Mouse (Mus musculus) G1E (cell line): ENCODE results near the gene Nrde2. TPM values are rescaled to one million over a fixed set of nuclear protein-coding genes. Genes with fewer than 3 reads are reported as not detected.

Experiments
- ATAC-seq: 2 replicates; pipeline ENCODE4 v1.8.0; 2016; ENCODE audit warnings: mild to moderate bottlenecking; ENCODE audit not compliant: insufficient number of reproducible peaks, poor library complexity, low FRiP score, severe bottlenecking; ENCODE audit errors: extremely low read depth
- DNase-seq: peaks from one replicate; pipeline ENCODE4 v3.0.0; 2012; ENCODE audit warnings: low spot score
- H3K27me3 ChIP-seq: 2 replicates; pipeline ENCODE4 v1.6.1; 2012; ENCODE audit warnings: mild to moderate bottlenecking, low read length, inconsistent platforms; ENCODE audit not compliant: insufficient read depth
- H3K36me3 ChIP-seq: replicated peaks from 2 replicates; pipeline ENCODE3; 2012; ENCODE audit warnings: mild to moderate bottlenecking, inconsistent platforms
- H3K4me1 ChIP-seq: 2 replicates; pipeline ENCODE4 v1.6.1; 2012; ENCODE audit warnings: low read depth, low read length, inconsistent platforms, mixed read lengths; ENCODE audit not compliant: insufficient read depth
- H3K4me3 ChIP-seq: 2 replicates; pipeline ENCODE4 v1.5.1; 2012; ENCODE audit warnings: low read depth, mild to moderate bottlenecking, inconsistent platforms, low read length, moderate library complexity, mixed read lengths
- H3K9me3 ChIP-seq: replicated peaks from 2 replicates; pipeline ENCODE4 v1.6.1; 2012; ENCODE audit warnings: inconsistent platforms
- CTCF ChIP-seq: IDR thresholded peaks from 2 replicates; pipeline ENCODE4 v1.5.1; 2012; ENCODE audit warnings: low read depth, low read length, inconsistent platforms, mixed read lengths
- GATA1 ChIP-seq: IDR thresholded peaks from 2 replicates; pipeline ENCODE4 v1.6.1; 2012; ENCODE audit warnings: borderline replicate concordance, low read length, inconsistent platforms, mixed read lengths
- GATA2 ChIP-seq: IDR thresholded peaks from 2 replicates; pipeline ENCODE4 v1.6.1; 2012; ENCODE audit warnings: low read depth, low read length, inconsistent platforms, borderline replicate concordance
- POLR2AphosphoS5 ChIP-seq: IDR thresholded peaks from 2 replicates; pipeline ENCODE4 v1.6.1; 2012; ENCODE audit warnings: low read depth, low read length, inconsistent platforms; ENCODE audit not compliant: insufficient replicate concordance
- TAL1 ChIP-seq: conservative IDR thresholded peaks from 2 replicates; pipeline ENCODE4 v1.6.1; 2012; ENCODE audit warnings: low read depth, low read length, inconsistent platforms, mixed read lengths
- polyA plus RNA-seq: library from polyadenylated mRNA; stranded (reverse); fragments of >175 nt; gene quantifications from 2 replicates; pipeline ENCODE4 v1.2.3, GENCODE M21; 2012
- total RNA-seq, 2 experiments: library from RNA; stranded (forward) in 1 of 2; stranded (reverse) in 1 of 2; fragments of 200-1000 nt in 1 of 2; fragments of >200 nt in 1 of 2; fragmentation: Nextera tagmentation in 1 of 2; gene quantifications; 2 replicates each; pipeline ENCODE4 v1.2.3; 2014 to 2017

Gene Nrde2
- total and polyA plus RNA-seq, 3 experiments: 10.8 to 36.2 (median 12.3) TPM

GRCm38 (mm10) chr12:100200645-100201362, 41.4 kb upstream of the Nrde2 start:
- H3K4me3 ChIP-seq: peak overlapping the region; percentile 75
- peaks cover 48% of the 10 kb centered on the region for H3K4me1 ChIP-seq
- no peaks in the 10 kb centered on the region for H3K9me3 ChIP-seq
- H3K36me3 ChIP-seq: peaks cover 41% of the 10 kb centered on the region
- peak; percentile 10 for ATAC-seq
- no peak for TF ChIP-seq TAL1
- peak; percentile 87; the same call in 1 of the 2 replicates for TF ChIP-seq POLR2AphosphoS5
- H3K27me3 ChIP-seq: peaks cover 3% of the 10 kb centered on the region
- DNase-seq: peak; percentile 74

DNA sequence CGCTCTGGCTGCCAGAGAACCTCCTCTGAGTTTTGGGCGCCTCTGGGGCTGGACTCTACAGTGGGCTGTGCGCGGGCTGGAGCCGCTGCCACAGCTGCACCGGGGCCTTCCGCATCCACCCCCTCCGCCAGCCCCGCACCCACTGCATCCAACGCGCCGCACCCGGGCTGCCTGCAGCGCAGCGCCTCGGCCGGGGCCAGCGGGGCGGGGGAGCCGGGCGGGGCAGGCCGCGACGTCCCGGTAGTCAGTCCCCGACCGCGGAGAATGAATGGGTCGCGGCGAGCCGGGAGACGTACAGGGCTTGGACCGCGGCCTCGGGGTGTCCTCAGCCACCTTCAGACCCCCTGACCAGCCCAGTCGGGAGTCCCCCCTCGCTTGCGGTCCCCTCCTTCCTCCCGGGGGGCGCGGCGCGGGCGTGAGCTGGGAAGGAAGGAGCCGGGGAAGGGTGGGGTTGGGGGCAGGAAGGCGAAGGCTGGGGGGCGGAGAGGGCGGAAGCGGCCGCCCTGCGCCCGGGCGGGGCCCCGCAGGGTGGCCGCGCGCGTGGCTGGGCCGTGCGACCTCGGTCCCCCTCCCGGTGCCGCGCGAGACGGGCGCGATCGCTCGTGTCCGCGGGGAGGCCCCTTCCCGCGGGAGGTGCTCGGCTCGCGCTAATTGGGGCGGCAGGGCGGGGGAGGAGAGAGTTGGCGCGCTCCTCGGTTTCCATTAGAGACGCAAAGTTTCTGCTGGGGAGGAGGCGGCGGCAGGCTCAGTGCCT, 40.6 kb upstream of the Nrde2 start:
- Histone ChIP-seq H3K27me3 (peaks cover 5% of the 10 kb centered on the region), H3K9me3 (no peaks in the 10 kb centered on the region), H3K36me3 (peaks cover 33% of the 10 kb centered on the region), H3K4me1 (peaks cover 45% of the 10 kb centered on the region), H3K4me3 (peak overlapping the region; percentile 75)
- ATAC-seq: no peak; the same call in 1 of the 2 replicates
- no peak for TF ChIP-seq TAL1
- no peak for TF ChIP-seq CTCF
- TF ChIP-seq GATA2: no peak
- no peak for TF ChIP-seq GATA1
- TF ChIP-seq POLR2AphosphoS5: no peak
- peak; percentile 95 for DNase-seq

- H3K4me1 ChIP-seq: peaks cover 44% of the 10 kb centered on the region
- peak; percentile 98 for DNase-seq
- no peaks in the 10 kb centered on the region for H3K9me3 ChIP-seq
- H3K4me3 ChIP-seq: peak within 1 kb of the TSS; percentile 75
- TF ChIP-seq POLR2AphosphoS5 (peak; percentile 100), TAL1 (no peak)
- H3K27me3 ChIP-seq: peaks cover 5% of the 10 kb centered on the region
- H3K36me3 ChIP-seq: peaks cover 24% of the 10 kb centered on the region
- peak; percentile 37 for ATAC-seq
These were observed 39.7 kb upstream of the Nrde2 start, which contains the start of gene Calm1 for GRCm38 (mm10) chr12:100198967-100199660. Gene Calm1, plus strand, starts transcription at chr12:100199435.

- Histone ChIP-seq H3K4me1 (peaks cover 31% of the 10 kb centered on the region), H3K27me3 (peaks cover 7% of the 10 kb centered on the region), H3K36me3 (peaks cover 2% of the 10 kb centered on the region), H3K4me3 (no peak overlapping the region), H3K9me3 (no peaks in the 10 kb centered on the region)
- ATAC-seq (no peak), DNase-seq (no peak)
- TF ChIP-seq GATA1 (no peak), GATA2 (no peak), CTCF (no peak), TAL1 (no peak), POLR2AphosphoS5 (no peak)
These were observed 37.3 kb upstream of the Nrde2 start for GRCm38 (mm10) chr12:100196786-100197185.

GRCm38 (mm10) chr12:100194181-100194580, 34.7 kb upstream of the Nrde2 start:
- H3K4me3 ChIP-seq: no peak overlapping the region
- ATAC-seq (no peak), DNase-seq (no peak)
- TF ChIP-seq GATA2 (no peak), GATA1 (no peak), POLR2AphosphoS5 (no peak), TAL1 (no peak), CTCF (no peak)
- no peaks in the 10 kb centered on the region for H3K36me3 ChIP-seq
- peaks cover 10% of the 10 kb centered on the region for H3K27me3 ChIP-seq
- H3K9me3 ChIP-seq: no peaks in the 10 kb centered on the region
- H3K4me1 ChIP-seq: peaks cover 27% of the 10 kb centered on the region

DNA sequence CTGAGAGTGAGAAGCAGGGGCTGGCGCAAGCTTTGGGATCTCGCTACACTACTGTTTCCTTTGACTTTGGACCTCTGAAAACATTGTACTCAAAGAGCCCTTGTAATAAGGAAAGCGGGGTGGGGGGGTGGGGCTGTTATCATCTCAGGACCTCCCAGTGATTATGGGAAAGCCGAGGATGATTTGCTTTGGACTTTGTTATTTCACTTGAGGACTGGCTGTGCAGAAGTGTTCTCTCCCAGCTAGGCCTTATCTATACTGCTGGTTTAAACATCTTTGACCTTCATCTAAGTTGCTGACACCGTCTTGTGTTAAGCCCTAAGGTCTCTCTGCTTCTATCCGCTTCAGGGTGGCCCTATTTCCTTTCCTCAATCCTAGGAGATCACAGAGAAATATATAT, 31.3 kb upstream of the Nrde2 start:
- peaks cover 7% of the 10 kb centered on the region for H3K27me3 ChIP-seq
- H3K4me1 ChIP-seq: peaks cover 35% of the 10 kb centered on the region
- DNase-seq: no peak
- H3K4me3 ChIP-seq: no peak overlapping the region
- H3K36me3 ChIP-seq: no peaks in the 10 kb centered on the region
- H3K9me3 ChIP-seq: no peaks in the 10 kb centered on the region
- ATAC-seq: no peak
- TF ChIP-seq CTCF: no peak
- TF ChIP-seq GATA1: no peak
- TF ChIP-seq GATA2: no peak
- no peak for TF ChIP-seq POLR2AphosphoS5
- TF ChIP-seq TAL1: no peak
